Mouse (Mus musculus): Measurements from ENCODE around the gene H2afy.

DNA sequence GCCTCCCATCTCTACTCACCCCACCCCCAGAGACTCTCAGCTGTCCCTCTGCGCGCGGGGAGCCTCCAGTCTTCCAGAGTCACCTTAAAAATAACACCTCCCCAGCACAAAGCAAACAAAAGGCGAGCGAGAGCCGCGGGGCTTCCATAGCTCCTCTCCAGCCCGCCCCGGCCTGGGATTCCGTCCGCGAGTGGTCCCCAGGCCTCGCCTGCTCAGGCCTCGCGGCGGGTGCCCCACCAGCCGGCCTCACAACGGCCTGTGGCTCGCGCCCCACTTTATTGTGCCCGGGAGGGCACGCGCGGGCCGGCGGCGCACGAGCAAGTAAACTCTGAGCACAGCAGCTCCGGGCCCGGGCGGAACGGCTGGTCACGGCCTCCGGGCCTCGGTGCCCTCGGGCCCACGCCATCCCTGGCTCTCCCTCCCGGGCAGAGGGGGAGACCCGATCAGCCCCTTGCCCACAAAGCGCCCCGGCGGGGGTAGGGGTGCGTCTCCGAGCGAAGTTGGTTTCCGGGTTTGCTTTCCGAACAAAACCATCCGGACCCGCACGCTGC, 1.5 kb downstream of the H2afy start:
- TF ChIP-seq POLR2AphosphoS2 (IDR thresholded peaks at IDR 0.05; ENCODE audit: low read depth, low read length) (no peak), ZKSCAN1 (IDR thresholded peaks at IDR 0.05; ENCODE audit: borderline replicate concordance, low read depth, low read length) (no peak)

Measured in CH12.LX (cell line).